Mouse (Mus musculus) lung, postnatal 0 days (tissue): ENCODE results near the gene Gm7075. TPM values are rescaled to one million over a fixed set of nuclear protein-coding genes. Genes with fewer than 3 reads are reported as not detected.
"Not testable (repeated sequence)": the region's sequence is repeated elsewhere in the genome, so short reads cannot be mapped to it uniquely, and the experiment has no call there.

Source experiments
- ATAC-seq: fragments of 200-750 bp; cut with Nextera tagmentation; 2 replicates; pipeline ENCODE4 v1.8.0; 2017; ENCODE audit warnings: moderate library complexity
- DNase-seq: peaks from one replicate; pipeline ENCODE4 v3.0.0-alpha.2; 2016; ENCODE audit warnings: low spot score
- H3K27ac ChIP-seq: fragments of 300-500 bp; sonication (generic); 2 replicates; pipeline ENCODE4 v1.5.1; 2014; ENCODE audit warnings: antibody characterized with exemption, mild to moderate bottlenecking, low read length, mixed read lengths
- H3K27me3 ChIP-seq: fragments of 300-500 bp; sonication (generic); replicated peaks from 2 replicates; pipeline ENCODE4 v1.6.1; 2014; ENCODE audit warnings: low read length, mixed read lengths; ENCODE audit not compliant: insufficient read depth
- H3K36me3 ChIP-seq: fragments of 300-500 bp; sonication (generic); 2 replicates; pipeline ENCODE4 v1.6.1; 2014; ENCODE audit warnings: low read length, mixed read lengths; ENCODE audit not compliant: insufficient read depth
- H3K4me1 ChIP-seq: fragments of 300-500 bp; sonication (generic); 2 replicates; pipeline ENCODE4 v1.6.1; 2014; ENCODE audit warnings: antibody characterized with exemption, low read depth, low read length, mixed read lengths; ENCODE audit not compliant: insufficient read depth
- H3K4me2 ChIP-seq: fragments of 300-500 bp; sonication (generic); replicated peaks from 2 replicates; pipeline ENCODE4 v1.6.1; 2014; ENCODE audit warnings: low read depth, mild to moderate bottlenecking, low read length, moderate library complexity, mixed read lengths
- H3K4me3 ChIP-seq: fragments of 300-500 bp; sonication (generic); 2 replicates; pipeline ENCODE4 v1.5.1; 2014; ENCODE audit warnings: low read depth, low read length
- H3K9ac ChIP-seq: fragments of 300-500 bp; sonication (generic); replicated peaks from 2 replicates; pipeline ENCODE4 v1.6.1; 2014; ENCODE audit warnings: low read depth, mild to moderate bottlenecking
- H3K9me3 ChIP-seq: fragments of 300-500 bp; sonication (generic); 2 replicates; pipeline ENCODE4 v1.6.1; 2016; ENCODE audit warnings: low read length, mixed read lengths
- CTCF ChIP-seq: IDR thresholded peaks from 2 replicates; pipeline ENCODE4 v1.5.1; 2016; ENCODE audit warnings: antibody characterized with exemption, mild to moderate bottlenecking
- EP300 ChIP-seq: IDR thresholded peaks from 2 replicates; pipeline ENCODE4 v1.6.1; 2016; ENCODE audit warnings: antibody characterized with exemption, mild to moderate bottlenecking, control low read depth
- WGBS: fragments of 180-500 bp; shearing (Covaris S2); extraction: QIAGEN DNeasy Blood & Tissue Kit; methylation state at CpG from one replicate; pipeline ENCODE4 v1.1.7; 2014; 5-methylcytosine and 5-hydroxymethylcytosine counted together
- polyA plus RNA-seq: library from polyadenylated mRNA; unstranded; fragments of >200 nt; fragmentation: Nextera tagmentation; extraction: Ambion mirVana; gene quantifications from 2 replicates; pipeline ENCODE4 v1.2.1, GENCODE M21; 2015

Gm7075 gene
- not detected in 2 replicates for polyA plus RNA-seq

DNA sequence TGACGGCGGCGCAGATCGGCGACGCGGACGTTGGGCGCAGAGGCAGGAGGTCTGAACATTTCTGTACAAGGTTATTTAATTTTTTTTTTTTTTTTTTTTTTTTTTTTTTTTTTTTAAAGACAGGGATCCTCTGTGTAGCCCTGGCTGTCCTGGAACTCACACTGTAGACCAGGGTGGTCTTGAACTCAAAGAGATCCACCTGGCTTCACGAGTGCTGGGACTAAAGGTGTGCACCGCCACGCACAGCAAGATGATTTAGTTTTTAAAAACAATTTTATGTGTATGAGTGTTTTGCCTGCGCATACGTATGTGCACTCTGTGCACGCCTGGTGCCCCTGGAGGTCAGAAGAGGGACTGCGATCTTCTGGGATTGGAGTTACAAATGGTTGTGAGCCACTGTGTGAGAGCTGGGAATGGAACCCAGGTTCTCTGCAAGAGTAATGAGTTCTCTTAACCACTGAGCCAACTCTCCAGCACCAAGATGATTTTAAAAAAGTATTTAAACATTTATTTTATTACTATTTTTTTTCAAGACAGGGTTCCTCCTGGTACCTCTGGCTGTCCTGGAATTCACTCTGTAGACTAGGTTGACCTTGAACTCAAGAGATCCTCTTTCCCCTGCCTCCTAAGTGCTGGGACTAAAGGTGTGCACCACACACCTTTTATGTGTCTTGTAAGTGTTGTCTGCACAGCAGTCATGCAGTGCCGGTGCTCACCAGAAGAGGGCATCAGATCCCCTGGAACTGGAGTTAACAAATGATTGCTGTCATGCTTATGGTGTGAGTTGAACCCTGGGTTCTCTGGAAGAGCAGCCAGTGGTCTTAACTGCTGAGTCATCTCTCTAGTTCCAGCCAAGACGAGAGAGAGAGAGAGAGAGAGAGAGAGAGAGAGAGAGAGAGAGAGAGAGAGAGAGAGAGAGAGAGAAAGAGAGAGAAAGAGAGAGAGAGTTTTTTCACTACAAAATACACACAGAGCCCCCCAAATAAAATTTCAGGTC is at the start of gene Gm7075:
Gene Gm7075, minus strand, starts transcription at position 51 of the 997 bp plus-strand sequence.
- Histone ChIP-seq H3K4me2 (no peak within 1 kb of the TSS), H3K27me3 (no peaks in the 10 kb centered on the region), H3K4me1 (no peaks in the 10 kb centered on the region), H3K36me3 (no peaks in the 10 kb centered on the region), H3K9me3 (no peaks in the 10 kb centered on the region), H3K4me3 (no peak within 1 kb of the TSS), H3K9ac (no peak within 1 kb of the TSS), H3K27ac (no peak within 1 kb of the TSS)
- 86% methylated on average over 18 of the region's 18 CpGs for WGBS
- TF ChIP-seq EP300: no peak
- peak; percentile 70 for TF ChIP-seq CTCF
- DNase-seq (peak; percentile 27), ATAC-seq (no peak)

DNA sequence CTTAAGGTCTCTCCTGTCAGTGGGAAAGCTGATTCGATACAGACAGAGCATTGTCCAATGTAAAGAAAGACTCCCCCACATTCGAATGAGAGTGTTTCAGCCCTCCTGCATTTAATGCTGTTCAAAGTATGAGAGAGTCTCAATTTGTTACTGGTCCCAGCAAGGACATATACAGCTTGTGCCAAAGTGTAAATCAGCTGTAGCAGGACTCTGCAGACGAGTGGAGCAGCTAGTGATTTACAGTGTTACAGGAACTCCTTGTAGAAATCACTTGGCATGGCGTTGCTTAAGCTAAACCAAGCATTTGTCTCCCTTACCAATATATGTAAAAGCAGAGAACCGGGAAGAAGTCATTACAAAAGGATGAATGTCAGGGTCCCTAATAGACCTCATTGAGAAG is 39.3 kb upstream of the Gm7075 start:
- DNase-seq (no peak), ATAC-seq (no peak)
- H3K9me3 ChIP-seq: no peaks in the 10 kb centered on the region
- H3K27me3 ChIP-seq: no peaks in the 10 kb centered on the region
- TF ChIP-seq EP300 (no peak), CTCF (no peak)
- H3K36me3 ChIP-seq: no peaks in the 10 kb centered on the region
- H3K9ac ChIP-seq: no peak overlapping the region
- no peaks in the 10 kb centered on the region for H3K4me1 ChIP-seq
- no peak overlapping the region for H3K4me3 ChIP-seq
- H3K4me2 ChIP-seq: no peak overlapping the region
- 54% methylated on average over 5 of the region's 5 CpGs for WGBS
- H3K27ac ChIP-seq: no peak overlapping the region

DNA sequence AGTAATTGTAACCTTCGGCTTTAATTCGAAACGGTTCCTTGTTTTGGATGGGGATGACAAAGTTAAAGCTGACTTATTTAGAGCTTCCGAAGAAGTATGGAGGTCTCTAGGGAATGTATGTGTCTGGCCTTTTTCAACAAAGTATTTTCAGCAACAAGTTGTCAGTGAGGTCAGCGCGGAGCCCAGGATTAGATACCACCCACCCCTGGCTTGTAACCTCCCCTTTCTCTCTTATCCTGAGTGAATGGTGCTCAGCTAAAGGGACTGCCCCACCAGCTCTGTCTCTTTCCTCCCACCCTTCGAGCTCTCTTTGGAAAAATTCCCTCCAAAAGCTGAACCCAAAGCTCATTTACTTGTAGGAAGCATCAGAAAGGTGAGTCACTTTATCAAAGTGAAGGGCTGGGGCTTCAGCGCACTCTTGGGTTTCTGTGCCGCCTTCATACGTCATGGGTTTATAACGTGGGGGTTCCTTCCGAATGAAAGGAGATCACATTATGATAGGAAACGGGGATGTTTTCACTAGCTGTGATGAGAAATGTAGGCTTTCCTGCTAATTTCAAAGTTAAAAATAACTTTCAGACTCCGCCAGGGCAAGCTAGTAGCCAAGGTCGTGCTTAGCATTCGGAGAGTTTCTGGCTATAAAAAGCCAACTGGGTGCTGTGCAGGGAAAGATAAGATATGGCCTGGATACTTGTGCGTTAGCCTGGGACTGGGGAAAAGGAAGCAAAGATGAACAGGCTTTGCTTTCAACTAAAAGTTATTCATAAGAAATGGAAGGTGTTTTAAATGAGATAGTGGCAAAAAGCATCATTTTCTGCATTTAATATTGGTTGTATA is 35.9 kb upstream of the Gm7075 start:
- no peaks in the 10 kb centered on the region for H3K9me3 ChIP-seq
- H3K27me3 ChIP-seq: no peaks in the 10 kb centered on the region
- no peaks in the 10 kb centered on the region for H3K4me1 ChIP-seq
- H3K27ac ChIP-seq: no peak overlapping the region
- no peaks in the 10 kb centered on the region for H3K36me3 ChIP-seq
- H3K4me3 ChIP-seq: peak overlapping the region; percentile 15; the same call in 1 of the 2 replicates
- no peak for ATAC-seq
- DNase-seq: no peak
- H3K4me2 ChIP-seq: peak overlapping the region; percentile 37
- no peak for TF ChIP-seq EP300
- TF ChIP-seq CTCF: no peak
- H3K9ac ChIP-seq: no peak overlapping the region
- 54% methylated on average over 17 of the region's 17 CpGs for WGBS

DNA sequence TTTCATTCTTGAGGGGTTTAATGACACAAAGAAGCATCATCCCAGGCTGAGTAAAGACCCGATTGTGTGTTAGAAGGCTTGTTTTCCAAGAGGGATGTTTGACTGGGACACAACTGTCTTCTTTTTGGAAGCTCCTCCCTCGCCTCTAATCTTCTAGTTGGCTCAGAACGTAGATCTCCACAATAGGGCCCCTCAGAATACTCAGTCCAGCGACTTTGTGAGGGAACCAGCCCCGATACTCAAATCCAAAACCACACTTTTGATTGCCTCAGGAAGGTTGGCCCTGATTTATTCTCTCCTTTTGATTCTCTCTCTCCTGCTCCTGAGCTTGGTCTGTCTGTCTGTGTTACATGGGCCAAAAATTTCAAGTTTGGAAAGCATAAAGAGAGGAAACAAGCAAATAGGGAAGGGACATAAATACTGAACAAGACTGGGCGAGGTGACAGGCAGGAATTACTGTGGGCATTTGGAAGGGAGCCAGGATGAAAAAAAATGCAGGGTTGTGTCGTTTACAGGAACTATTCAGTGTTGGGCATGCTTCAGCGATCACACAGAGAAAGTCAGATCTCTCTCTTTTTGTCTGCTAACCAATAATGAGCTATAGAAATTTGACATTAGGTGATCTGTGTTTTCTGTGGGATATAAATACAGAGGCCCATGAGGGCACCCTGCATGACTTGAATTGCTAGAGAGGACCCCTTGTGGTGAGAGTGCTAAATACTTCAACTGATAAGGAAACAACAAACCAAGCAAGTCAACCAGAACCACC is 33.7 kb upstream of the Gm7075 start:
- no peak overlapping the region for H3K9ac ChIP-seq
- H3K9me3 ChIP-seq: no peaks in the 10 kb centered on the region
- no peak for ATAC-seq
- peak; percentile 12 for DNase-seq
- 48% methylated on average over 8 of the region's 8 CpGs for WGBS
- H3K4me3 ChIP-seq: no peak overlapping the region
- H3K4me2 ChIP-seq: no peak overlapping the region
- H3K27ac ChIP-seq: no peak overlapping the region
- TF ChIP-seq CTCF: peak; percentile 31
- no peak for TF ChIP-seq EP300
- no peaks in the 10 kb centered on the region for H3K4me1 ChIP-seq
- no peaks in the 10 kb centered on the region for H3K27me3 ChIP-seq
- H3K36me3 ChIP-seq: no peaks in the 10 kb centered on the region

DNA sequence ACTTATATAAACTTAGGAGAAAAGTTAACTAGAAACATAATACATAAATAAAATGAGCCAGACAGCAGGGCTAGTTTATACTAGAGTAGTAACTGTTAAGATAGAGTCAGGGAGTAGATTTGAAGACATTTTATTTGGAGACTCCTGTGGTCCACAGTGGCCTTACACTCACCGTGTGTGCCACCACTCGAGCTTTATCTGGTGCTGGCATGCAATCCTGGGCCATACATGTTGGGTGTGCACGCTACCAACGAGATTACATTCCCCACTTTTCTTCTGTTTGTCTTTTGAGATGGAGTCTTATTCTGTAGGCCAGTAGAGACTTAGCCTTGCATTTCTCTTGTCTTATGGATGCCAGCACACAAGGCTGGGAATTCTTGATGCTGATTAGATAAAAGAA is 32.3 kb upstream of the Gm7075 start:
- Histone ChIP-seq H3K27ac (no peak overlapping the region), H3K9me3 (no peaks in the 10 kb centered on the region), H3K9ac (no peak overlapping the region), H3K36me3 (no peaks in the 10 kb centered on the region), H3K4me2 (no peak overlapping the region), H3K4me3 (no peak overlapping the region), H3K27me3 (no peaks in the 10 kb centered on the region), H3K4me1 (no peaks in the 10 kb centered on the region)
- WGBS: 76% methylated on average over 4 of the region's 4 CpGs
- no peak for TF ChIP-seq CTCF
- TF ChIP-seq EP300: no peak
- no peak for DNase-seq
- no peak for ATAC-seq

DNA sequence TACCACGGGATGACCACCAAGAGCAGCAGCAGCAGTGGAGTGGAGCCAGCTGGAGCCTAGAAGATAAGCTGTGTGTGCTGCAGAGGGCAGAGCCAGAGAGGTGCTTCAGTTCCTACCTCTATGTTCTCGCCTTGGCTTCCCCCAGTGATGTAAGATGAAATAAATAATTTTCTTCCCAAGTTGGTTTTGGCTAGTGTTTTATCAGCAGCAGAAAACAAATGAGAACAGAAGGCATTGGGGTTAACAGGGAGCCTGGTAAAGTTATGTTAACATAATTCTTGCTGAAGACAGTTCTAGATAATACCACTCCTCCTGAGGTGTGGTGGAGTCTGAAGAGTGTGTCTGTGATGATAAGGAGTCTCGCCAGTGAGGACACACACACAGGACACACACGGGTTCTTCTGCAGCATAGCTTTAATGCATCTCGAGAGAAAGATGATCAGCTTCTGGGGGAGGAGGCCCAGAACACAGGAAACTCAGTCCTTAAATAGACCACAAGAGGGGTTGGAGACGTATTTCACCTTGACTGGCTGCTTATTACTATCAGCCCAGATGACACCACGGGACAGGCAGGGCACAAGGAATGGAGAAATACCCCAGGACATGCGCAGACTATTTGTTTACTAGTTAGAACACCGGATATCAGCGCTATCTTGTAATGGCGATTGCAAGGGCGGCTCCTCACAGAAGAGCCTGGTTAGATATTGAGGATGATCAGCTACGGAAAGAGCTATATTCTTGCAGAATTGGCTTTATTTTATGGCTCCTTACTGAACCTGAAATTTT is 23.2 kb upstream of the Gm7075 start:
- H3K4me3 ChIP-seq, H3K27ac ChIP-seq, DNase-seq, H3K4me2 ChIP-seq, H3K4me1 ChIP-seq, H3K9me3 ChIP-seq, ATAC-seq, H3K27me3 ChIP-seq, H3K9ac ChIP-seq, H3K36me3 ChIP-seq: not testable (repeated sequence)
- WGBS: 71% methylated on average over 13 of the region's 13 CpGs
